Mouse (Mus musculus) hindbrain, embryonic 15.5 days (tissue): ENCODE measurements at regions not wholly inside any gene's neighbourhood (a gene's known extent, or its start where the extent isn't known, plus 50 kb on each side); places are given as distances from the start of the nearest gene placed in this dataset.

ENCODE experiments used
- ATAC-seq: fragments of 200-750 bp; cut with Nextera tagmentation; 2 replicates; pipeline ENCODE4 v1.8.0; 2017; ENCODE audit warnings: low read depth, moderate number of reproducible peaks, moderate TSS enrichment; ENCODE audit not compliant: low FRiP score
- H3K27ac ChIP-seq: fragments of 300-500 bp; sonication (generic); replicated peaks from 2 replicates; pipeline ENCODE4 v1.5.1; 2015; ENCODE audit warnings: mild to moderate bottlenecking, inconsistent platforms
- H3K27me3 ChIP-seq: fragments of 300-500 bp; sonication (generic); 2 replicates; pipeline ENCODE4 v1.6.1; 2015; ENCODE audit warnings: control low read depth, inconsistent platforms
- H3K36me3 ChIP-seq: fragments of 300-500 bp; sonication (generic); 2 replicates; pipeline ENCODE4 v1.6.1; 2015; ENCODE audit warnings: control low read depth, inconsistent platforms
- H3K4me1 ChIP-seq: fragments of 300-500 bp; sonication (generic); replicated peaks from 2 replicates; pipeline ENCODE4 v1.6.1; 2015; ENCODE audit warnings: control low read depth, inconsistent platforms
- H3K4me2 ChIP-seq: fragments of 300-500 bp; sonication (generic); 2 replicates; pipeline ENCODE4 v1.6.1; 2015; ENCODE audit warnings: moderate library complexity, mild to moderate bottlenecking, inconsistent platforms
- H3K4me3 ChIP-seq: fragments of 300-500 bp; sonication (generic); 2 replicates; pipeline ENCODE4 v1.5.1; 2015; ENCODE audit warnings: mild to moderate bottlenecking, inconsistent platforms
- H3K9ac ChIP-seq: fragments of 300-500 bp; sonication (generic); 2 replicates; pipeline ENCODE4 v1.6.1; 2015; ENCODE audit warnings: inconsistent platforms
- H3K9me3 ChIP-seq: fragments of 300-500 bp; sonication (generic); 2 replicates; pipeline ENCODE4 v1.6.1; 2016; ENCODE audit warnings: control low read depth, inconsistent platforms
- WGBS: fragments of 180-500 bp; shearing (Covaris S2); methylation state at CpG from one replicate; pipeline ENCODE4 v1.1.7; 2015; 5-methylcytosine and 5-hydroxymethylcytosine counted together

DNA sequence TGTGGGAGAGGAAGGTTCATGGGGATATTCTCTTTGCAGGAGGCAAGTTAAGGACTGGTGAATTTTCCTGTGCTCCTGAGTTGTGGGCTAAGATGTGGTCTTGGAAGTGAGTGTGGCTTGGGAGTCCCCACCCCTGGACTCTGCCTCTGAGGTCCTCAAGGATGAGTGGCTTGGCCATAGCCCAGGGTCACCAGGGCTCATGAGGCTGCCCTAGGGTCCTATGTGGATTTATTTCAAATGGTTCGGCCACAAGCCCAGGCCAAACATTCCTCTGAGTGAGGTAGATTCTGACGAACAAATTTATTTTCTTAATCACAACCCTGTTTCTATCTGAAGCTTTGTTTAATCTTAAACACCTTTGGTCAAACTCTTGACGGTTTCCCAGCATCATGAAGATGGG is 98.4 kb downstream of the Gm10604 start:
- H3K4me1 ChIP-seq = 0 out of 2 replicates have a peak, but pooled peaks cover 3% of the 10 kb centered on the region
- no peak overlapping the region for H3K4me3 ChIP-seq
- no peaks in the 10 kb centered on the region for H3K27me3 ChIP-seq
- no peak overlapping the region for H3K27ac ChIP-seq
- H3K36me3 ChIP-seq = no peaks in the 10 kb centered on the region
- 90% methylated on average over 3 of the region's 3 CpGs for WGBS
- no peak for ATAC-seq
- H3K9me3 ChIP-seq = no peaks in the 10 kb centered on the region; the same call in 1 of the 2 replicates
- no peak overlapping the region for H3K9ac ChIP-seq
- H3K4me2 ChIP-seq = no peak overlapping the region

DNA sequence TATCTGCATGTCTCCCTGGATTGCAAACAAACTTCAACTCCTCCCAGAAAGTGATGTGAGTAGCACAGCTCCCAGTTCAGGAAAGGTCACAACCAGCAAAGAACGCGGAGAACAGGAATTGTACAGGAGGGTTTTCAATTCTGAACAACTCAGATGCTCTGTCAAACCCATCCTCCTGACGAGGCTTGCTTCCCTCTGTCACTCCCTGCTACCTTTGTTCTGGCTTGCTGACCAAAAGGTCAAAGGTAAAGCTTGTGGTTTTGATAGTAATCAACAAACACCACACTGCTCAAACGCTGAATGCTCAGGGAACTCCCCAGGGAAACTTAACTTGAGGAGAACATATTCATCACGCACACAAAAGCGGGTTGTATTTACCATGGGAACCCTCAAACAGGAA is 102.4 kb downstream of the Gm10604 start:
- Histone ChIP-seq H3K4me2 (no peak overlapping the region), H3K36me3 (no peaks in the 10 kb centered on the region), H3K9ac (no peak overlapping the region), H3K4me3 (no peak overlapping the region), H3K27ac (no peak overlapping the region), H3K27me3 (no peaks in the 10 kb centered on the region), H3K9me3 (no peaks in the 10 kb centered on the region; the same call in 1 of the 2 replicates), H3K4me1 (no peaks in the 10 kb centered on the region)
- WGBS = 70% methylated on average over 6 of the region's 6 CpGs
- no peak for ATAC-seq

DNA sequence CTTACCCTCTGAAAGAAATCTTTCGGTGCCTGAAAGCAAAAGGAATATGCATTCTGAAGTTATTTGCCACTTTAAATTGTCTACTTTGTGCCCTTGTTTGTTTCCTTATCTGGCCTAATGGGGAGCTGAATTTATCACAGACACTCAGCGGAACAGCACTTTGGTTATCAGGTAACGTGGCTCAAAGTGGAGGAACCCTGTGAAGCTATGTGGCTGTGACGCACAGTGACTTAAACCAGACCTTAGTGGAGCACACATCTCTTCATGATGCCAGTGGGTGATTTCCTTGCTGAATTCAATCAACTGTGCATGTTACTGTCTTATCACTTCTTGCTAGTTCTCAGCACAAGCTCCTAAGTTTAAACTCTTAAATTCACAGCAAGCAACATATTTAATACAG is 103.1 kb downstream of the Gm10604 start:
- WGBS = 88% methylated on average over 4 of the region's 4 CpGs
- Histone ChIP-seq H3K27me3 (no peaks in the 10 kb centered on the region), H3K9ac (no peak overlapping the region), H3K36me3 (no peaks in the 10 kb centered on the region), H3K4me1 (no peaks in the 10 kb centered on the region), H3K4me2 (no peak overlapping the region), H3K27ac (no peak overlapping the region), H3K4me3 (no peak overlapping the region), H3K9me3 (no peaks in the 10 kb centered on the region; the same call in 1 of the 2 replicates)
- ATAC-seq = no peak

DNA sequence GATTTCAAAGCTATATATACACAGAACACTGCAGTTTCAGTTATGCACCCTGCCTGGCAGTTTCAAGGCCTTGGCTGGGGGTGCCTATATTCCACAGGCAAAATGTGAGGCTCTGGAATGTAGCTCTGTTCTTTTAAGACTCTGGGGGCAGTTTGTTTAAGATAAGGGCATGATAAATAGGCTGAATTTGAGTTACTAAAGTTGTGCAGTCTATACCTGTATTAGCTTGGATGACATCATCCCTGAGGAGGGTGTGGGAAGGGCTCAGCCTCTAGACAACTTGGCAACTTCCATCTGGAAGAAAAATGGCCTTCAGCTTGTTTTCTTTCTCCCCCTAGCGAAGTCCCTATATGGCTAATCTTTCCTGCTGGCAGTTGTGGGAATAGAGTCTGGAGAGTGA is 105.1 kb downstream of the Gm10604 start:
- Histone ChIP-seq H3K4me1 (no peaks in the 10 kb centered on the region), H3K36me3 (no peaks in the 10 kb centered on the region), H3K9ac (no peak overlapping the region), H3K27me3 (no peaks in the 10 kb centered on the region), H3K4me2 (no peak overlapping the region), H3K27ac (no peak overlapping the region), H3K4me3 (no peak overlapping the region), H3K9me3 (no peaks in the 10 kb centered on the region; the same call in 1 of the 2 replicates)
- no peak for ATAC-seq
- 90% methylated on average over 1 of the region's 1 CpGs for WGBS

DNA sequence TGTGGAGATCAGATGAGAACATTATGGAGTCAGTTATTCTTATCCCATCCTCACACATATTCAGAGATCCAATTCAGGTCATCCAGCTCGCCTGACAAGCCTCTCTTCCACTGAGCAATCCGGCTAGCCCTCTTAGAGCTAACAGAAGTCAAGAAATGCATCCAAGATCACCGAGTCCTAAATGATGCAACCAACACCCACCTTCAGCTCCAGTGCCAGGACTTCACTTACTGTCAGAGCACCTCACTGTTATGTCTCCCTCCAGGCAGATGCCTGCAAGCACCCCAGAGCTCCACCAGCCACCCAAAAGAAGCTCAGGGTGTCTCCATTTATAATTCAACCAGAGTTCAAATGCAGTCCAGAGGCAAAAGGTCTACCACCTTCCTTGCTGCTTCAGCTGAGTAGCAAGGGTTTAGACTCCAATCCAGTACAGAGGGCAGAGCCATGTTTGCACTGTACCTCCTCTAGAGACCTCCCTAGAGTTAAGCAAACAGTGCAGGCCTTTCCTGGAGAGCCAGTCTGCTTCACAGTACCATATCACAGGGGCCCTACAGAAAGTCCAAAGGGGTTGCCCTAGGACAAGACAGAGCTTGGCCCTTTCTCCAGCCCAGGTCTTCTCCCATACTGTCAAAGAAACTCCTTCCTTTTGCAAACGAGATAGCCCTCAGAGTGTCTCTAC is 106.3 kb downstream of the Gm10604 start:
- ATAC-seq = no peak
- no peak overlapping the region for H3K4me2 ChIP-seq
- no peak overlapping the region for H3K4me3 ChIP-seq
- no peaks in the 10 kb centered on the region for H3K36me3 ChIP-seq
- WGBS = 78% methylated on average over 4 of the region's 4 CpGs
- H3K27me3 ChIP-seq = no peaks in the 10 kb centered on the region
- H3K4me1 ChIP-seq = no peaks in the 10 kb centered on the region
- no peak overlapping the region for H3K27ac ChIP-seq
- no peak overlapping the region for H3K9ac ChIP-seq
- no peaks in the 10 kb centered on the region; the same call in 1 of the 2 replicates for H3K9me3 ChIP-seq

DNA sequence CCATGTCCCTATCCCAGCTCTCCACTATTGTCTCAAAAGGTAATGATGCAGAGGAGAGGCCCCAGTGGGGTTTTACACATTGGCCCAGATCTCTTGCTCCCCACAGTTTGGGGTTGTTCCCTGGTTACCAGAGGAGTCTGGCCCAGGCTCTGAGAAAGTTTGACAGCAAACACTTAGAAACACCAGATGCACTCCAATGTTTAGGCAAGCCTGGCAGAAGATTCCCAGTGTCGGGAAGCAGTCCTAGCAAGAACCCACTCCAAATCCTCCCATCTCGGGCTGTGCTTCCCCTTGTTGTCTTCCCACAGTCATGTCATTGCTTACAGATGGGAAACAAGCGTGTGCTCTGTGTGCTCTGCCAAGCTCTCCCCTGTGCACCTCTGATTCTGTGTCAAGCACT is 109.0 kb downstream of the Gm10604 start:
- Histone ChIP-seq H3K36me3 (no peaks in the 10 kb centered on the region), H3K27me3 (no peaks in the 10 kb centered on the region), H3K27ac (no peak overlapping the region), H3K9me3 (no peaks in the 10 kb centered on the region), H3K4me2 (no peak overlapping the region), H3K9ac (no peak overlapping the region), H3K4me3 (no peak overlapping the region), H3K4me1 (no peaks in the 10 kb centered on the region)
- ATAC-seq = no peak
- 85% methylated on average over 3 of the region's 3 CpGs for whole genome bisulfite sequencing

DNA sequence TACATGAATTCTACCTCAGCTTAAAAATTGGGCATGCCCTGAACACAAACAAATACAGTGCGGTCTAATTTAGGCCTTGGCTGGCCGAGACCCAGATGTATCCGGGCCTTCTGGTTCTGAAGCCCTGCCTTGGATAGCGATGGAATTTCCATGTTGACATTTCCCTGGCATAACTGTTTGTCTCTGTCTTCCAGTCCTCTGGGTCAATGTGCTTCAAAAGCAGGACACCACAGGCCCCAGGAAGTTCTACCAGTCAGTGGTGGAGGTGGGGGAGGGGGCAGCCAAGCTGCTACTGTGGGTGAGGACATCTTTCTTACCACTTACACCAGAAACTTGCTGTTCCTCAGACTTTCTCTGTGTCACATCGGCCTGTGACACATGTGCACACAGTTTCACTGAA is 111.3 kb downstream of the Gm10604 start:
- 79% methylated on average over 5 of the region's 5 CpGs for WGBS
- Histone ChIP-seq H3K4me3 (no peak overlapping the region), H3K27ac (no peak overlapping the region)

DNA sequence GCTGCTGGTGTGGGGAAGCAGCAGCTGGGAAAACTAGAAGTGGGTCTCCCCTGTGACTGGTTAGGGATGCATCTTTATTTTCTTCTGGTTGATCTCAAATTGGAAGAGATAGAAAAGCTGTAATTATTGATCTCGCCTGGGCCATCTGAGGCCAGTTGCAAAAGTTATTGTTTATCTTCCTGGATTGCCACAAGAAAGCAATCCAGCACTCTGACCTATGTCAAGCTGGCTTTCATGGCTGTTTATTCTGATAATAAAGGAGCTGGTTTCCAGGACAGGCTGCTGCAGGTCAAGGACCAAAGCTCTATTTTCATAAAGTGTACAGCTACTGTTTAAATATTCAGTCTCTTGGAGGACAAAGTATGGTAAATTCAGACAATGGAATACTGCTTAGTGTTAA is 112.5 kb downstream of the Gm10604 start:
- no peak for ATAC-seq
- Histone ChIP-seq H3K4me1 (no peaks in the 10 kb centered on the region), H3K36me3 (no peaks in the 10 kb centered on the region), H3K4me2 (no peak overlapping the region), H3K4me3 (no peak overlapping the region), H3K9me3 (no peaks in the 10 kb centered on the region), H3K27ac (no peak overlapping the region), H3K9ac (no peak overlapping the region), H3K27me3 (no peaks in the 10 kb centered on the region)
- WGBS = 64% methylated on average over 1 of the region's 1 CpGs

More for the DNA sequence above, 111.3 kb downstream of the Gm10604 start:
- Histone ChIP-seq H3K4me1 (no peaks in the 10 kb centered on the region), H3K9ac (no peak overlapping the region), H3K4me2 (no peak overlapping the region), H3K27me3 (no peaks in the 10 kb centered on the region), H3K36me3 (no peaks in the 10 kb centered on the region), H3K9me3 (no peaks in the 10 kb centered on the region)
- ATAC-seq = no peak
